Mouse (Mus musculus) olfactory bulb, adult 2 months (tissue): ENCODE measurements around the gene Fam189a2.

Source experiments
- CTCF ChIP-seq: fragments of 200-500 bp; IDR thresholded peaks from 2 replicates; pipeline ENCODE4 v1.5.1; 2012; ENCODE audit warnings: low read depth, mild to moderate bottlenecking, low read length, moderate library complexity; ENCODE audit not compliant: insufficient read depth
- POLR2A ChIP-seq: fragments of 200-500 bp; IDR thresholded peaks from 2 replicates; pipeline ENCODE4 v1.6.1; 2012; ENCODE audit warnings: mild to moderate bottlenecking, low read depth, low read length, moderate library complexity; ENCODE audit not compliant: insufficient read depth

DNA sequence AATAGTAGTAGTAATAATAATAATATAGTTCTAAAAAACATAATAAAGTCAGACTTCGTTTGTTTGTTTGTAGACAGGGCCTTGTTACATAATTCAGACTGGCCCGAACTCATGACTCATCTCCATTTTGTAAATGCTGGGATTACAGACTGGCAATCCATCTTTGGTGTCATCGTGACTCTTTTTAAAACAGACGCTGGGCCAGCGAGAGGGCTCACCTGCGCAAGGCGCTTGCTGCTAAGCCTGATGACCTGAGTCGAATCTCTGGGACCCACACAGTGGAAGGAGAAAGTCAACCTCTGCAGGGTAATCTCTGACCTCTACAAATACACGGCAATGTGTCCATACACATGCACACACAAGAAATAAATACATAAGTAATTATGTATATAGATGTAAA, 64.4 kb downstream of the Fam189a2 start:
- TF ChIP-seq POLR2A, result no peak
- no peak for TF ChIP-seq CTCF
